Mouse (Mus musculus) induced T-regulatory cell, adult 2 months (primary cell): ENCODE measurements around the gene Pdzd4.
A peak's percentile ranks its signal among the peaks of the same experiment; 100 is the strongest.

Source experiments
- DNase-seq: peaks from one replicate; pipeline ENCODE4 v3.0.0-alpha.2; 2012; ENCODE audit warnings: low read depth

The Pdzd4 gene

GRCm38 (mm10) chrX:73824185-73825151 is at the start of gene Pdzd4:
Gene Pdzd4 (minus strand): TSS chrX:73824969.
- DNase-seq: peak; percentile 31

DNA sequence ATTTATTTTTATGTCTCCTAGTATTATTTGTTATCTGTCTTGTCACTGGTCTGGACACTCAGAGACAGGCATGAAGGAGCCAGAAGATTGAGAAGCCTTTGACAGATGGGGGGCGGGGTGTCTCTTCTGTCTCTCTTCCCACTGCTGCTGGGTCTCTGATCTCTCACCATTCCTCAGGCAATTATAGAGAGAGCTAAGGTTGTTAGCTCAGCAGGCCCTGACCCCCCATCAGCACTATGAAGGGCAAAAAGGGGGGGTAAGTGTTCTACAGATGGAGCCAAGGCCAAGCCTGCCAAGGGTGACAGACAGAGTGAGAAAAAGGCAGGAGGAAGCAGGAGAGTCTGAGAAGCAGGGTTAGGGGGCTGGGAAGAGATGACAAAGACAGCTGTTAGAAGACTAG is 47.2 kb upstream of the Pdzd4 start:
- DNase-seq: no peak

DNA sequence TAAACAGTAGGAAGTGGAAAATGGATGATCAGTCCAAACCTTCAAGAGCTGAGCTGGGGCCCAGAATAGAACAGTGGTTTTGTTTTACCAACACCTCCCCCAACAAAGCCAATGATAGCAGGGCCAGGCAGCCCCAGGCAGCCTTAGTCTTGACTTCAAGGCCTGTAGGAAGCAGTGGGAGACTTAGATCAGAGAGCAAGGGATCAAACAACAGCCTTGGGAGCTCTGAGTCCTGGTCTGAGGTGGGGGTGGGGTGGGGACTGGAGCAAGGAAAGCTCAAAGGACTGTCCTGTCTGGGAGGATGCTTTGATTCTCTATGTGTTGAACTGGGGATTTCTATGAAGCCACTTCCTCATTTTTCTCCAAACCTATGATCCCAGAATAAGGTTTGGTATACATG is 46.7 kb upstream of the Pdzd4 start:
- DNase-seq: no peak

- peak; percentile 39 for DNase-seq
Observed at GRCm38 (mm10) chrX:73869334-73869733, 44.6 kb upstream of the Pdzd4 start.

DNA sequence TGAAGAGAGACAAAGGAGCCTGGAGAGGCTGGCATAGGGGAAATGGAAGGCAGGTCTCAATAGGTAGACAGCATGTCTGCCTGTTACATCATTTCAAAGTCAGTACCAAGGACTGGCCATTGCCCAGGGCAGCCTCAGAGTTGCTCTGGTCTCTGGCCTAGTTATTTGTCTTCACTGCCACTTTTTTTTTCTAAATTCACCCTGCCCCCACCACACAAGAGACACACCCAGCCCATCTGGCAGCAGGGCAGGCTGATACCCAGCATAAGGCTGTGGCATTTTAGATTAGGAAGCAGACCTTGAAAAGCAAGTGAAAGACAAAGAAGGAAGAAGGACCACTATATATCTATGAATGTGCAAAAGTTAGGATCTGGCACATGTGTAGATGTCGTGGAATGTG is 43.1 kb upstream of the Pdzd4 start:
- DNase-seq: no peak

GRCm38 (mm10) chrX:73867256-73867655 is 42.5 kb upstream of the Pdzd4 start:
- no peak for DNase-seq

DNA sequence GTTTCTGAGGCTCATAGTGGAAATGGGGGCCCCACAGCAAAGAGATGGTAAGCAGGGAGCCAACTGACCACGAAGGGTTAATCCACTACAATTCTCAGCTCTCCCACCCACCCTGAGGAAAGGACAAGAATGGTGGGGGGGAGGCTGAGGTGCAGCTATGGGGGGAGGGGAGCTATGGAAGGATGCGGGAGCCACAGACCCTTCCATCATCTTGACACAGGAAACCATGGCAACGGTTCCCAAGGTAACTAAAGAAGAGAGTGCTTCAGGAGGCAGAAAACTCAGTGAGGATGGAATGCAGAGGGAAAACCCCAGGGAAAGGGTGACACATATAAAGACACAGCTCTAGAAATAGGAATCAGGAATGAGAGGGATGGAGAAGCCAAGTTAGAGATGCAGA is 39.9 kb upstream of the Pdzd4 start:
- no peak for DNase-seq

DNA sequence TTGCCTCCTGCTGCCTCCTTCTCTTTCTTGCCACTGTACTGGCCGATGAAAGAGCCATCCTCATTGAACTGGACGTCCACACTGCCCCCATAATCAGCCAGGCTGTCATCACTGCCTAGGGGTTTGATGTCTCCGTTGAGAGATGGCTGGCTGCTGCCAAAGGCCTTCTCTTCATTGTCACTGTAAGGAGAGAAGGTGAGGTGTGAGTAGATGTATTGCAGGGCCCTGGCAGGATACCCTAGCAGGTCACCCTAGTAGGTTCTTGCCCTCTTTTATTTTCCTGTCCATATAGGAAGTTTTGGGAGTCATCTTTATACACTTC is 30.3 kb upstream of the Pdzd4 start:
- no peak for DNase-seq

- DNase-seq: no peak
Observed at GRCm38 (mm10) chrX:73854326-73855086, 29.7 kb upstream of the Pdzd4 start.

DNA sequence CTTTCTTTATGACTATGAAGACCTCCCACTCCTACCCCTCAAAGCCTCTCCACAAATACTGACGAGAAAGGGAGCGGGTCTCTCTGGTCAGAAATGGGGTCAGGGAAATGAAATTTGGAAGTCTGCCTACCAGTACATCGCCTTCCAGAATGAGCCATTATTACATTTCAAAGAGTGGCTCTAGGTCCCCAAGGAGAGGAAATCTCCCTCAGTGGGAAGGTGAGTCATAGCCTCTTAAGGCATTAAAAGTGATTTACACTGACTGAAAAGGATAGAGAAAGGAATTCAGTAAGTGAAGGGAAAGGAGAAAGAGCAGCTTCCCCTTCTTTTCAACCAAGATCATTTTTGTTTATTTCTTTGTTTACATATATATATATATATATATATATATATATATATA is 11.9 kb upstream of the Pdzd4 start:
- DNase-seq: no peak

- no peak for DNase-seq
Observed at GRCm38 (mm10) chrX:73835731-73836130, 11.0 kb upstream of the Pdzd4 start.

DNA sequence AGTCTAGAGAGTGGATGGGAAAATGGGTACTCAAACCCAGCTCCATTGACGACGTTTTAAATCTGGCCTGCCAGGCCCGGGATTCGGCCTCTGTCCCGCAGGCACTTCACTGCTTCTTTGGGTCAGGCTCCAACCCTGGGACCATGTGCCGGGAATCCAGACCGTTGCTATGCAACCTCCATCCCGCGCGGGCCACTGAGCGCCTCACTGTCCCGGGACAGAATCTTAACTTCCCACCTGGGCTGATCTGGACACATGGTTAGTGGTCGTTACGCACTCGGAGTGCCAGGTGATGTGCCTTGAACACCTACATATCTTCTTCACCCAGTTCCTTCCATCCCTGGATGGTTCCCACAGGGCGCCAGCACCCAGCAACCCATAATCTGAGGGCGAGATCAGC is 1.0 kb downstream of the Pdzd4 start:
- DNase-seq: no peak

DNA sequence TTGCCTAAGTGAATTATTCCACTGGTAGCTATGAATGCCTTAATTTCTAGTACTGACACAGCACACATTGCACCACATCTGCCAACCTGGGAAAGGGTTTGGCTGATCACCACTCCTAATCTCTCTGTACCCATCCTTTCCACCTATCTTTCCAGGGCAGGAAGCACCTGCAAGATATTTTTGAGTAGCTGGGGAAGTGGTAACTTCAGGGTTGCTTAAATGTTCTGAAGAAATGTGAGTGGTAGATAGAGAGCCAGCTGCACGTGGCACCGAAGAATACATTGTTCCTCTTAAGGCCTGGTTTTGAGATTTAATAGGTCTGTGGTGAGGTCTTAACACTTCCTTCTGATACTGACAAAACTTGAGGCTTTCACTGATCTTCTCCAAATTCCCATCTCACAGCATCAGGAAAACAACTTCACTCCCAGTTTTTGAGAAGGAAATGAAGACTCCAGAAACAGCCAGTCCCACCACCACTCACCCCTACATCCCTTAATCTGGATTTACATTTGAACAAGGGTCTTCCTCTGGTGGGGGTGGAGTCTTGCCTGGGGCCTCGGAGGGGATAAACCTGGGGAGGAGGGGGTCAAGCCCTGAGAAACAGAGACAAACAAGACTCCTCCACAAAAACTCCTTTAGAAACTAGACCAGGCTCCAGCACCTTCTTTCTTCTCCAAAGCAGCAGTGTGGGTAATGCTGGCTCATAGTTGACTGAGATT is 8.0 kb downstream of the Pdzd4 start:
- DNase-seq: no peak

DNA sequence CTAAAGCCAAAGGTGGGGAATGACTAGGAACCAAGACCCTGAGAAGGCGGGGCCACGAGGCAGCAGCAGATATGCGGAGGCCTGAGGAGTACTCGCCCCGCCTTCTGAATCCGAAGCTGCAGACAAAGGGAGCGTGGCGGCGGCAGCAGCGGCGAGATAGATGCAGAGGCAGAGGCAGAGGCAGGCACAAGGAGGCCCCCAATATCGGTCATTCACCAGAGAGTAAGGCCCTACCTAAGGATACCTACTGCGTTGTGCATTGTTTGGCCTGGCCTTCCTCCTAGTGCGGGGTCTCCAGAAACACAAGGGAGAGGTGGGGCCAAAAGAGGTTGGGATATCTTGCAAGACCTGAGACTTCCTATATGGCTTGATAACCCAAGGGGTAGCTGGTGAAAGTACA is 9.7 kb downstream of the Pdzd4 start:
- no peak for DNase-seq

DNA sequence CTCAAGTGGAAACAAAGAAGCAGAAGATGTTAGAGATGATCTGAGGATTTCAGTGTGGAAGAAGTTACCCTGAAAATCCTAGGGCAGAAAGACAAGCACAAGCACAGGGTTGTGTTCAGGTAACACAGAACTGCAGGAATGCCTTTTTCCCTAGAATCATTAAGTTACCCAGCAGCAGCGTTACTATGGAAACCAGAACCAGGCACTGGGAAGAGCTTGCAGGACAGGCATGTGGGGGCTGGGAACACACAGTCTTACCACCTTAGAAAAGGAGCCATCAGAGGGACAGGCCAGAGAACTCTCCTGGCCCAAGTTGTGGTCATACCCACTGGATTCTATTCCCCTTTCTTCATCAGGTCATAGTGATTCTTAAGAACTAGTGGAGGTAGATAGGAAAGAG is 19.0 kb downstream of the Pdzd4 start:
- DNase-seq: no peak

- DNase-seq: peak; percentile 76
Observed at GRCm38 (mm10) chrX:73798502-73798901, 26.3 kb downstream of the Pdzd4 start.

- DNase-seq: no peak
Observed at GRCm38 (mm10) chrX:73797511-73797910, 27.3 kb downstream of the Pdzd4 start.

- no peak for DNase-seq
Observed at GRCm38 (mm10) chrX:73793505-73793904, 31.3 kb downstream of the Pdzd4 start.

DNA sequence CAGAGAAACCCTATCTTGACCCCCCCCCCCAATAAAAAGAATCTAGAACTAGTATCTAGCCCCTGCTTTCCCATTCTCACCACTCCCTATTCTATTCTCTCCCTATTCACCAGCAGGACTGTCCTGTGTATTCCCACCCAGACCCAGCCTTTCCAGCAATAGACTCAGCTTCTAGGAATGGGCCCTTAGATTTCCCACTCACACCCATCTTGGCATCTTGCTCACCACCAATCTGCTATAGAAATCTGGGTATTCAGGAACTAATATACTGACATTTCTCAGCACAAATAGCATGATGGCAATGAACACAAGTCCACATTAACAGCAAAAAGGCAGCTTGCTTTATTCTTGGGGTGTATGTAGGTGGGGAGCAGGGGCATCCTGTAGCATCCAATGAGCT is 31.7 kb downstream of the Pdzd4 start:
- no peak for DNase-seq

DNA sequence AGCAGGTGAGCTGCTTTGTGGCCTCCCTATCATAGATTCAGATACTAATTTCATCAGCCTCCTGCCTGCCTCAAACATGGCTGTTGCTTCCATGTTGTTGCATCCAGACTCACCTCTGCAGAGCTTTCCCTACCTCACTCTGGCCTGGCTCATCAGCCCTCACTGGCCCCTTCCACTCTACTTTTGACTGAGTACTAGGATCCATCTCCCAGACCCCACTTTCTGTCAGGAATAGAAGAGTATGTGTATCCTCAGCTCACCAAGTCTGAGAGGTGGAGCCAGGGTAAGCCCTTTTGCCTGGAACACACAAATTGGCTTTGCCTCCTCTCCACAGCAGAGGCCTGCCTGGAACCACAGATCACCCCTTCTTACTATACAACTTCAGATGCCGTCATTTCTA is 36.3 kb downstream of the Pdzd4 start:
- DNase-seq: no peak

- no peak for DNase-seq
Observed at GRCm38 (mm10) chrX:73787225-73787558, 37.6 kb downstream of the Pdzd4 start.

DNA sequence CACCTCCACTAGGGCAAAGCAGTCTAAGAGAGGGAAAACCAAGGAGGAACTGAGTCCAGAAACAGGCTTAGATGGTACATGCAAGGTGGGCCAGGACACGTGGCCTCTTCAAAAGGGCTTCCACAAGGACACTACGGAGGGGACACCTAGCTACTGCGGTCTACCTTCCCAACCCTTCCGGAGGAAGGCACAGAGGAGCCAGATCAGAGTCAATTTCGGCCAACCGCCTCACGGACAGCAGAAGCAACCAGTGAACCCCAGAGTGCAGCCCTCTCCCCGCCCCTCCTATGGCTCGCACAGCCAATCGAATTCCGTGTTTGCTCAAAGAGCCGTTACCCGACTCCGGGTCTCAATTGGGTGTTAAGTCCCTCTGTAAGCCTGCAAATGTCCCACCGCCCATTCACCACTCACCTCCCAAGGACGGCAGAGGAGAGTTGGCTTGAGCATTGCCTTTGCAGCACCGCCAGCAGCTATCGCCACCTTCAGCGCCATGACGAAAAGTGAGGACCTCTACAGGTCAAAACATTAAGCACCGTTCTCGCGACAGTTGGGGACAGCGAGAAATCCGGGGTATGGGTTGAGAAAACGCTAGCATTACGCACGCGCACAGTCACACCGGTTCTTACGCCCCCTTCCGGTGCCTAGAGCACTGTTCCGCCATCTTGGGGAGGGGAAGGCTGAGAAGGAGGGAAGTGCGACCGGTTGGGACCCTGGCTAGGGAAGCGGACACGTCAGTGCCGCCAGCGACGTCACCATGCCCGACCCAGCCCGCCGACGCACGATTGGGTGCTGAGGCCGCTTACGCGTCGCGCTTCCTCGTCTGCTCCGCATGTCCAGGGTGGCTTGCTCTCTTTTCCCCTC is 38.2 kb downstream of the Pdzd4 start, which contains the start of the genes Idh3g and Ssr4:
Gene Idh3g (minus strand): TSS at position 534 of the 861 bp plus-strand sequence.
Gene Ssr4 (plus strand): TSS at position 665 of the 861 bp plus-strand sequence.
- peak; percentile 97 for DNase-seq
